Mouse (Mus musculus) cerebellum, postnatal 14 days (tissue): ENCODE data around the gene Rab31.

ENCODE experiments used
- DNase-seq, 2 experiments: peaks; one replicate each; pipeline ENCODE4 v3.0.0; 2021; ENCODE audit warnings: mixed read lengths in 2 of 2

The Rab31 gene

DNA sequence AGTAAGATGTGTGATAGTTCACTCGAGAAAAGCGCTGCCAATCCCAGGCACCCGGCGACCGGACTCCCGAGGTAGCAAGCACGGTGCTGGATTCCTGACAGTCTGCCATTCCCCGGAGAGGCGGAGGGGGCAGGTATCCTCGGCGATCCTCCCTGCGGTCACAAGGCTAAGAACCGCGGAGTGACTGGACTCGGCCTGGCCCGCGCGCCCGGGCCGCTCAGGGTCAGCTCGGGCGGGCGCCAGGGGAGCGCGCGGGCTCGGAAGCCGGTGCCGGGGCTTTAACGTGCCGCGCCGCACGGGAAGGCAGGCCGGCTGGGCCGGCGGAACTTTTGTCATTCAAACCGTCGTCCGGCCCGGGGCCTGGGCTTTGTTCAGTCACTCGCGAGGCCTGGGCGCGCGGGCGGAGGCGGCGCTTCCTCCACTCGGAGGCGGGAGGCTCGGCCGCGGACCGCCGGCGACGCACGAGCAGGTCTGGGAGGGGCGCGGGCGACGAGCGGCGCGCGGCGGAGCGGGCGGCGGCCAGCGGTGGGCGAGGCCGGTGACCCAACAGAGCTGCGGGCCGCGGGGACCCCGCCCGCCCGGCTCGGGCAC, 10.1 kb upstream of the Rab31 start, which contains the start of gene Ppp4r1:
Gene Ppp4r1, plus strand, starts transcription at position 23 of the 591 bp plus-strand sequence.
- DNase-seq: peak; percentile 85 to 89

DNA sequence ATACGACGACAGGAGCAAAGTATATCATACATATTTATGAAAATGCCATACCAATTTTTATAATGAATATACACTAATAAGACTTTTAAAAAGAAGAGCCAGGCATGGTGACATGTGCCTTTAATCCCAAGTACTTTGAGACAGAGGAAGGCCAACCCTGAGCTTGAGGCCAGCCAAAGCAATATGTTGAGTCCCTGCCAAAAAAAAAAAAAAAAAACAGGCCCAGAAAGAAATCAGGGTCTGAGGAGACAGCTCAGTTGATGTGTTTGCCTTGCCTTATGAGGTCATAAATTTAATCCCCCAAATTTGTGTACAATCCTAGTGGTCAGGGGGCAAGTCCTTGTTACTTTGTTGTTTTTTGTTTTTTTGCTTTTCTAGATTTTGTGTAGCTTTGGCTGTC, 8.4 kb upstream of the Rab31 start:
- DNase-seq: no peak

GRCm38 (mm10) chr17:65777461-65777860, 4.9 kb upstream of the Rab31 start:
- no peak for DNase-seq

GRCm38 (mm10) chr17:65776228-65776627, 3.7 kb upstream of the Rab31 start:
- DNase-seq: no peak

DNA sequence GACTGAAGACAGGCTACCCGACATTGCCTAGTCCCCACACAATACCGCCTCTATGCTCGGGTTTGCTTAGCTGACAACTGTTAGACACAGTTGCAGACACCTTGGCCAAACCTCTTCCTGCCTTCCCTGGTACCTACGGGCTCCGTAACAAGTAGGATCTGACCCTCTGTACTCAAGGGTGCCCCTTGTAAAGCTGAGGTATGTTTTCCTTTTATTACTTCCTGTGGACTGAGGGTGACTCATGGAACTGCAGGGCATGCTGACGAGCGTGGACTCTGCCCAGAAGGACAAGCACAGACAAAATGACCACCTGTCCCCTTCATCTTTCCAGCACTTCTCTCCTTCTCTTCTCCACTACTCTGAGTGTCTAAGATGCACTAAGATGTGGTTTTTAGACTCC, 1.9 kb upstream of the Rab31 start:
- no peak for DNase-seq

GRCm38 (mm10) chr17:65773617-65774016, 1.1 kb upstream of the Rab31 start:
- DNase-seq: peak in 1 of 2 experiments; percentile 15

- peak in 1 of 2 experiments; percentile 29 for DNase-seq
Observed at GRCm38 (mm10) chr17:65770982-65771915, 1.3 kb downstream of the Rab31 start.

DNA sequence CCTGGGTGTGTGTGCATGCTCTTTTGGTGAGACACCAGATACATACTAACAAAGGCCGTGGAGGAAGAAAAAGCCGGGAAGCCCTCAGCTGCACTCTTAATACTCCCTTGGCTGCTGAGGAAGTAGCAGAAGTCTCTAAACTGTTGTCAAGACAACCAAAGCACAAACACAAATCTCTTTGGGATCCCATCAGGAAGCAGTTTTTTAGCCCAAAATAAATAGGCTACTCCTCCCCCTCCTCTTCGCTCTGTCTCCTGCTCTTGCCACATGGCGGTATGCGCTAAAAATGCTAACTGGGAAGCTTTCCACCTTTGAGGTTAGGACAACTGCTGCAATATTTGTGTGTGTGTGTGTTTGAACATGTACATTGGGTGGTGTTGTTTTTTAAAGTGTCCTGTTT, 4.1 kb downstream of the Rab31 start:
- DNase-seq: peak in 1 of 2 experiments; percentile 20

DNA sequence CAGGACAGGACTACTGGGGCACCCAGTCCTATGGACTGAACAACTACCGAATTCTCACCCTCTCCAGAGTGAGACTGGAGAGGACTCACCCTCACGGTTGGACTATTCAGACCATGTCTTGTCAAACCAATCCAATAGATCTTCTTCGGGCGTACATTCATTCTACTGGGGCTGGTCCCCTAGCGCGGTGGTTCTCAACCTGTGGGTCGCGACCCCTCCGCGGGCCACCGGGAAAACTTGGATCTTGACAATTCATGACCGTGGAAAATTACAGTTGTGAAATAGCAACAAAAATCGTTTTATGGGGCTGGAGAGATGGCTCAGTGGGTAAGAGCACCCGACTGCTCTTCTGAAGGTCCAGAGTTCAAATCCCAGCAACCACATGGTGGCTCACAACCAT, 9.3 kb downstream of the Rab31 start:
- no peak for DNase-seq

DNA sequence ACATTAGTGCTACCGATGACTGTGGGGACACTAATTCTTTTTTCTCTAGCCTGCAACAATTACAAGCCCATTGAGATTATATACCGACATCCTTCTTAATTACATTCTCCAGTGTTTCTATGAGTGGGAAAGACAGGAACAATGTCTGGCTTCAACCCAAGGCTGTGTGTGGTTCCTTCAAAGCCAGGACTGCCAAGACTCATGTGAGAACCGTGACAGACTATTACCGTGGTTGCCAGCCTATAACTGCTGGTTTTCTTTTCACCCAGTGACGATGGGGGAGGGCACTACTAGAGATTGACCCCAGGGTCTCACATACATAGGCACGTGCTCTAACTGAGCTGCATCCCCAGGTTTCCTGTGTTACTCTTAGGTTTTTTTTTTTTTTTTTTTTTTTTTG, 15.4 kb downstream of the Rab31 start:
- DNase-seq: no peak

- no peak for DNase-seq
Observed at GRCm38 (mm10) chr17:65755857-65756256, 16.7 kb downstream of the Rab31 start.

- DNase-seq: no peak
Observed at GRCm38 (mm10) chr17:65753130-65753529, 19.4 kb downstream of the Rab31 start.

DNA sequence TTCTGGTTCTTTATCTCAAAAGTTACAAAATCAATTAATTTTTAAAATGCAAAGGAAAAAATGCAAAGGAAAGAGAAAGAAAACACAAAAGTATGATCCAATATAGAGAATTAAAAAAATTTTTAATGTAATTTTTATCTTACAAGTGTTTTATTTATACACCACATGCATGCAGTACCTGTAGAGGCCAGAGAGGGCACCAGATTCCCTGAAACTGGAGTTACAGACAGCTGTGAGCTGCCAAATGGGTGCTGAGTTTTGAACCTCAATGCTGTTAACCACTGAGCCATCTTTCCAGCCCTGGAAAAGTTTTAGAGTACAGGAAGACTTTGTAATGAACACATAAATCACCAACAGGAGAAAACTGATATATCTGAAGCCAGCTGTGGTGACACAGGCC, 22.3 kb downstream of the Rab31 start:
- DNase-seq: peak in 1 of 2 experiments; percentile 35

DNA sequence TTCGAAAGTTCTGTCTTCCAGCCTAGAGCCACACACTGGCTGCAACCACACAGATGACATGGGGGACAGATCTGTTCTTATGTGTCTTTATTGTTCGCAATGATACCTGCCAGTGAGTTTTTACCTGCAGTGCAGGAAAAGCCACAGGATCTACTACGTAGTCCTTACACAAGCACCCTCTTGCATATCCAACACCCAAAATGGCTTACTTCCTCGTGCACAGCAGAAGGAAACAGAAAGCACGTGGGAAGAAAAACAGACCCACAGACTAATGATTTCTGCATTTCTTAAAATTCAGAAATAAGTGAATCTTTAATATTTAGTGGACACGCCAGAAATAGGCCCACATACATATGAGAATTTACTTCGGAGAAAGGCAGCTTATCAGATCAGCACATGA, 22.7 kb downstream of the Rab31 start:
- DNase-seq: no peak

- DNase-seq: no peak
Observed at GRCm38 (mm10) chr17:65748997-65749396, 23.6 kb downstream of the Rab31 start.

DNA sequence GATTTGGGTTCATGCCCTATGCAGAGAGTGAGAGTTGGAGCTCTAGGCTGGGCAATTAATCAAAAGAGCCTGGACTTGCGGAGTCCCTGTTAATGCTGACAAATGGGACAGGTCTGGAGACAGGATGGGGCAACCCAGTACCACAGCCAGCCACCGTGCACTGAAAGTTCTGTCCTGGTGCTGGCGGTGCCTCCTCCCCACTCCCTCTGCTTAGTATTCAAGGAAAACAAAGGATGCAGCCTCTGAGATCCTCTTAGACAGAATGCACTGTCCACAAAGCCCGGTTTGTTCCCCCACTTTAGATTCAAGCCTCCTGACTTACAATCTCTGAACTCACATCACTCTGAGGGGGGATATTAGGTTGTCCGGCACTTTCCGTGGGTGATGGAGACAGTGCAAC, 26.2 kb downstream of the Rab31 start:
- no peak for DNase-seq

DNA sequence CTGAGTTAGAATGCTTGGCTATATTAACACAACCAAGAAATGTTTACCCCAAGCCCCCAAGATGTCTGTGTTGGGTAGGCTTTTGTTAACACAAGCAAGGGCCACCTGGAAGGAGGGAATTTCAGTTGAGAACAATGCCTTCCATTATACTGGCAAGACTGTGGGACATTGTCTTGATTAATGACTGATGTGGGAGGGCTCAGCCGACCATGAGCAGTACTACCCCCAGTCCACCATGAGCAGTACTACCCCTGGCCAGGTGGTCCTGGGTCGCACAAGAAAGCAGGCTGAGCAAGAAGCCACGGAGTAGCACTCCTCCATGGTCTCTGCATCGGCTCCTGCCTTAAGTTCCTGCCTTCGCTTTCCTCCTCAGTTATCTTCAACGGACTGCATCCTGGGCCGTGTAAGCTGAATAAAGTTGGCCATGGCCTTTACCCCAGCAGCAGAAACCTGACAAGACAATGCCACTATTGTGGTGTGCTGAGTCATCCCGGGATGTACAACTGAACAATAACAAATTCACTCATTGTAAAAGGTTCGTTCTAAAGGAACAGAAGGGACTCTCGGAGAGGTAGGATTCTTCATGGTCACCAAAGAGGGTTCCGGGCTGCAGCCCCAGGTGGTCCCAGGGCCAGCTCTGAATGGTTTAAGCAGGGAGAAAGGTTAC, 28.8 kb downstream of the Rab31 start:
- no peak for DNase-seq

- no peak for DNase-seq
Observed at GRCm38 (mm10) chr17:65742969-65743368, 29.6 kb downstream of the Rab31 start.

- DNase-seq: no peak
Observed at GRCm38 (mm10) chr17:65742245-65742905, 30.2 kb downstream of the Rab31 start.

DNA sequence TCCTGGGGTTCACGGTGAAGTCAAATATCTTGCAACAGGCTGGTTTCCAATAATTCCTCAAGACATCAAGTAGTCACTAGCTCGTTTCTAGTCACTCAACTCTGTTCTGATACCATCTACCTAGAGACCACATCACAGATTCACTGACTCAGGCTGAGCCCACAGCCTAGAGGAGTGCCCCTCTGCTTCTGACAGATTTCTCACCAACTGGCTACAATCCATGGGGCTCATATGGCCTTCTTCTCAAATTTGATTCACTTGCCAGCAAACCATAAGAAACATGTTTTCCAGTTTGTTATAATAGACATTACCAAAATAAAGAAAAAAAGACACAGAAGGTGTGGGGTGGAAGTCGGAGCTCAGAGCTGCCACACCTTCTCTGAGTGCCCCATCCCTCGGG, 31.0 kb downstream of the Rab31 start:
- no peak for DNase-seq

DNA sequence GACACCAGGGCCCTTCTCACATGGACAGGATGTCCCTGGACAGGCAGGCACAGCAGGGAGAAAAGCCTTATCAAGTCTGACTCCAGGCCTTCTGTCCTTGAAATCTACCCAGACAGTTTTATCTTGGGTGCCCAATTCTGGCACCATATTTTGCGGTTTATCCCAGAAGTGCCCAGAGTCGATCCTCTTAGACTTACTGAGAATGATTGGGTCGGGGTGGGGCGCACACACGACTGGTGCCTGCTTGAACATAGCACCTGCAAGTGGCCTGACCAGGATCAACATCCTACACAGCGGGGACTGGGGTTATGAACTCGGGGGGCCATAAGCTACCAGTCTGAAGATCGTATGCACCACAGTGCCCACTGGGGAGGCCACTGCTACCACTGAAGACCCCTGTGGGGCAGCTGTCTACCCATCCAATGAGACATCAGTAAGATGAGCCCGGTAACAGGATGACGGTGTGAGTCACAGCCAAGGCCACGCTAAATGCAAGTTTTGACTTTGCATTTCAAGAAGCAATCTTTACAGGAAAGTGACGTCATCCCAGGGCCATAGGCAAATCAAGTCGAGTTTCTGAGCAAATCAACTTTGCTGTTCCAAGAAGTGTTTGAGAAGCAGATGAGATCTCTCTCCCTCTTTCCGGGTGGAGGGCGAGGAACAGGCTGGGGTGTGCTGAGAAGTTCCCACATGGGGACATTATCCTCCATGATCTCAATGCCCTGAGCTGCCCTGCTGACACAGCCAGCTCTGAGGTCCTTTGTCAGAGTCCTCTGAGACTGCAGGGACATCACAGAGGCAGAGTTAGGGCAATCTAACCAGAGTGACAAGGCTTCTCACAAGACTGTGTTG, 32.5 kb downstream of the Rab31 start:
- no peak for DNase-seq

DNA sequence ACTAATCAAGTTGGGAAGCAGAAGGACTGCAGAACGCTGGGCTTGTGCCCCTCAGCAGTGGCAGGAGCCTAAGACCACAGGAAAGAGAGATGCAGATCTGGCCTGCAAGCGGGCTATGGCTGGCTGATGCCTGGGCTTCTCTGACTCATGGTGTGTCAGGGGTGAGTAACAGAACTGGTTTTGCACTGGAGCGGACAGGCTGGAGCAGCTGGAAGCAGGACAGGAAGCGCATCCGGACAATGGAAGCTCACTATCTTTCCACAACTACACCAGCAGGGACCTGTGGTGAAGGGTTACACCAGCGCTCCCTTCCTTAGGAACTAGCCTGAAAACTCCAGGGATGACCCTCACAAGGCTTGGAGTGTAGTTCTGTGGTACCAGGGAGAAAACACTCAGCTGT, 34.9 kb downstream of the Rab31 start:
- no peak for DNase-seq
